Mouse (Mus musculus): Measurements from ENCODE around the gene Zfp692. TPM values are rescaled to one million over a fixed set of nuclear protein-coding genes. Genes with fewer than 3 reads are reported as not detected.
A peak's percentile ranks its signal among the peaks of the same experiment; 100 is the strongest.

Gene Zfp692
- polyA plus RNA-seq, 1 experiment from 2014 or later, result 13.7 TPM

- H3K9me3 ChIP-seq (ENCODE audit: control insufficient read depth, low read length), result no peaks in the 10 kb centered on the region
- H3K27me3 ChIP-seq (ENCODE audit: control insufficient read depth, insufficient read depth, low read length), result no peaks in the 10 kb centered on the region
- no peak overlapping the region for H3K4me2 ChIP-seq (replicated peaks; ENCODE audit: low read depth)
- ATAC-seq (ENCODE audit: low FRiP score, low TSS enrichment) (no peak), DNase-seq (ENCODE audit: low spot score) (no peak)
- H3K4me1 ChIP-seq (replicated peaks; ENCODE audit: control insufficient read depth, insufficient read depth), result no peaks in the 10 kb centered on the region
- WGBS, result 66% methylated on average over 9 of the region's 9 CpGs
- no peak overlapping the region for H3K4me3 ChIP-seq (ENCODE audit: low read depth, low read length)
- H3K9ac ChIP-seq (ENCODE audit: low read length), result no peak overlapping the region
- TF ChIP-seq EP300 (optimal IDR thresholded peaks at IDR 0.05), result no peak
- no peak for TF ChIP-seq CTCF (IDR thresholded peaks at IDR 0.05; ENCODE audit: low read depth)
- H3K36me3 ChIP-seq (ENCODE audit: control insufficient read depth, insufficient read depth, low read length), result no peaks in the 10 kb centered on the region
- H3K27ac ChIP-seq (replicated peaks), result no peak overlapping the region
Observed at GRCm38 (mm10) chr11:58289992-58290682, 16.7 kb upstream of the Zfp692 start.

- DNase-seq (ENCODE audit: low spot score), result no peak
- H3K36me3 ChIP-seq (ENCODE audit: control insufficient read depth, insufficient read depth, low read length), result no peaks in the 10 kb centered on the region
- H3K9me3 ChIP-seq (ENCODE audit: control insufficient read depth, low read length), result no peaks in the 10 kb centered on the region
- ATAC-seq (ENCODE audit: low FRiP score, low TSS enrichment), result no peak
- H3K9ac ChIP-seq (ENCODE audit: low read length), result no peak overlapping the region
- WGBS, result 88% methylated on average over 4 of the region's 4 CpGs
- H3K4me1 ChIP-seq (replicated peaks; ENCODE audit: control insufficient read depth, insufficient read depth), result no peaks in the 10 kb centered on the region
- H3K4me3 ChIP-seq (ENCODE audit: low read depth, low read length), result no peak overlapping the region
- TF ChIP-seq CTCF (IDR thresholded peaks at IDR 0.05; ENCODE audit: low read depth) (no peak), EP300 (optimal IDR thresholded peaks at IDR 0.05) (no peak)
- H3K27me3 ChIP-seq (ENCODE audit: control insufficient read depth, insufficient read depth, low read length), result no peaks in the 10 kb centered on the region
- H3K4me2 ChIP-seq (replicated peaks; ENCODE audit: low read depth), result no peak overlapping the region
- H3K27ac ChIP-seq (replicated peaks), result no peak overlapping the region
Observed at GRCm38 (mm10) chr11:58290812-58291211, 16.1 kb upstream of the Zfp692 start.

GRCm38 (mm10) chr11:58292791-58293190 lies 14.1 kb upstream of the Zfp692 start:
- Histone ChIP-seq H3K9me3 (ENCODE audit: control insufficient read depth, low read length) (no peaks in the 10 kb centered on the region), H3K9ac (ENCODE audit: low read length) (no peak overlapping the region), H3K27me3 (ENCODE audit: control insufficient read depth, insufficient read depth, low read length) (no peaks in the 10 kb centered on the region), H3K36me3 (ENCODE audit: control insufficient read depth, insufficient read depth, low read length) (no peaks in the 10 kb centered on the region), H3K27ac (replicated peaks) (no peak overlapping the region), H3K4me3 (ENCODE audit: low read depth, low read length) (no peak overlapping the region), H3K4me2 (replicated peaks; ENCODE audit: low read depth) (no peak overlapping the region), H3K4me1 (replicated peaks; ENCODE audit: control insufficient read depth, insufficient read depth) (no peaks in the 10 kb centered on the region)
- ATAC-seq (ENCODE audit: low FRiP score, low TSS enrichment) (0 out of 2 replicates have a peak, but pooled peaks have one; percentile 51), DNase-seq (ENCODE audit: low spot score) (no peak)
- TF ChIP-seq CTCF (IDR thresholded peaks at IDR 0.05; ENCODE audit: low read depth) (no peak), EP300 (optimal IDR thresholded peaks at IDR 0.05) (no peak)
- 49% methylated on average over 4 of the region's 4 CpGs for WGBS

- Histone ChIP-seq H3K36me3 (ENCODE audit: control insufficient read depth, insufficient read depth, low read length) (no peaks in the 10 kb centered on the region), H3K27me3 (ENCODE audit: control insufficient read depth, insufficient read depth, low read length) (no peaks in the 10 kb centered on the region), H3K9me3 (ENCODE audit: control insufficient read depth, low read length) (no peaks in the 10 kb centered on the region), H3K27ac (replicated peaks) (no peak overlapping the region), H3K4me2 (replicated peaks; ENCODE audit: low read depth) (no peak overlapping the region), H3K4me1 (replicated peaks; ENCODE audit: control insufficient read depth, insufficient read depth) (no peaks in the 10 kb centered on the region), H3K4me3 (ENCODE audit: low read depth, low read length) (no peak overlapping the region), H3K9ac (ENCODE audit: low read length) (no peak overlapping the region)
- DNase-seq (ENCODE audit: low spot score) (no peak), ATAC-seq (ENCODE audit: low FRiP score, low TSS enrichment) (no peak)
- 87% methylated on average over 6 of the region's 6 CpGs for WGBS
- no peak for TF ChIP-seq EP300 (optimal IDR thresholded peaks at IDR 0.05)
- no peak for TF ChIP-seq CTCF (IDR thresholded peaks at IDR 0.05; ENCODE audit: low read depth)
Observed at GRCm38 (mm10) chr11:58297396-58297795, 9.5 kb upstream of the Zfp692 start.

DNA sequence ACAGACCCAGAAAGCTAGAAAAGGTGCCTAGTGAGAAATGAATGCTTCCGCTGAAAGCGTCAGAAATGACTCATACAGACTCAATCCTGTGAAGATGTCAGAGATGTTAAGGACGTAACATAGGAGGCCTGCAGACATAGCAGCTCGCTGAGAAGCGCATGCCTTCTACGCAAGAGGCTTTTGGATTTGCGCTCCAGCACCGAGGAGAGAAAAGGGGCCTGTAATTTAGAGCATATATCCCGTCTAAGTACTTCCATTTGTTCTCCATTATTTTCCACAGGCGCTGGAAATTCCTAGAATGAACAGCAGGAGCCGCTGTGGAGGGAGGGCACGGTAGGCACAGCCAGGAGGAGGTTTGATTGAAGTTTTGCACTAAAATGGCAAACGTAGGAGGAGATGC lies 5.8 kb upstream of the Zfp692 start:
- 13% methylated on average over 13 of the region's 13 CpGs for WGBS
- ATAC-seq (ENCODE audit: low FRiP score, low TSS enrichment) (peak; percentile 20; the same call in 1 of the 2 replicates), DNase-seq (ENCODE audit: low spot score) (peak; percentile 81)
- H3K9me3 ChIP-seq (ENCODE audit: control insufficient read depth, low read length), result no peaks in the 10 kb centered on the region
- H3K4me1 ChIP-seq (replicated peaks; ENCODE audit: control insufficient read depth, insufficient read depth), result no peaks in the 10 kb centered on the region
- H3K4me3 ChIP-seq (ENCODE audit: low read depth, low read length), result peak overlapping the region; percentile 57; the same call in 1 of the 2 replicates
- TF ChIP-seq CTCF (IDR thresholded peaks at IDR 0.05; ENCODE audit: low read depth), result peak; percentile 80
- TF ChIP-seq EP300 (optimal IDR thresholded peaks at IDR 0.05), result no peak
- no peak overlapping the region for H3K27ac ChIP-seq (replicated peaks)
- peak overlapping the region; percentile 71 for H3K4me2 ChIP-seq (replicated peaks; ENCODE audit: low read depth)
- no peaks in the 10 kb centered on the region for H3K36me3 ChIP-seq (ENCODE audit: control insufficient read depth, insufficient read depth, low read length)
- H3K9ac ChIP-seq (ENCODE audit: low read length), result no peak overlapping the region
- H3K27me3 ChIP-seq (ENCODE audit: control insufficient read depth, insufficient read depth, low read length), result no peaks in the 10 kb centered on the region
